Mouse (Mus musculus) embryonic fibroblast, embryonic 13.5 days (primary cell): ENCODE results near the gene Arhgap31.

Experiments used
- CTCF ChIP-seq: IDR thresholded peaks from 2 replicates; pipeline ENCODE4 v1.5.1; 2011; ENCODE audit warnings: mild to moderate bottlenecking, control low read depth, low read length, moderate library complexity, borderline replicate concordance; ENCODE audit not compliant: insufficient read depth
- POLR2A ChIP-seq: IDR thresholded peaks from 2 replicates; pipeline ENCODE4 v1.6.1; 2011; ENCODE audit warnings: low read depth, mild to moderate bottlenecking, control low read depth, low read length, moderate library complexity

GRCm38 (mm10) chr16:38594435-38594834 is 118.6 kb downstream of the Arhgap31 start:
- no peak for TF ChIP-seq POLR2A
- no peak for TF ChIP-seq CTCF
